Mouse (Mus musculus): ENCODE data around the gene Fam186a.
"Not testable (repeated sequence)": the region's sequence is repeated elsewhere in the genome, so short reads cannot be mapped to it uniquely, and the experiment has no call there.

The Fam186a gene

GRCm38 (mm10) chr15:99934501-99934900 is 32.4 kb downstream of the Fam186a start:
- DNase-seq (ENCODE audit: low spot score in 2 of 2): no peak

GRCm38 (mm10) chr15:99931231-99931630 is 35.6 kb downstream of the Fam186a start:
- DNase-seq (ENCODE audit: low spot score in 2 of 2): no peak

GRCm38 (mm10) chr15:99919601-99920158 is 47.2 kb downstream of the Fam186a start:
- no peak for DNase-seq (ENCODE audit: low spot score in 2 of 2)

- no peak for DNase-seq (ENCODE audit: low spot score in 2 of 2)
Measured at GRCm38 (mm10) chr15:99917264-99917663, 49.6 kb downstream of the Fam186a start.

- no peak for DNase-seq (ENCODE audit: low spot score in 2 of 2)
Measured at GRCm38 (mm10) chr15:99914613-99915012, 52.2 kb downstream of the Fam186a start.

- DNase-seq (ENCODE audit: low spot score in 2 of 2): no peak
Measured at GRCm38 (mm10) chr15:99911785-99912184, 55.1 kb downstream of the Fam186a start.

- peak in 1 of 2 experiments; percentile 4 for DNase-seq (ENCODE audit: low spot score in 2 of 2)
Measured at GRCm38 (mm10) chr15:99909339-99909996, 57.4 kb downstream of the Fam186a start.

- DNase-seq (ENCODE audit: low spot score in 2 of 2): no peak
Measured at GRCm38 (mm10) chr15:99907514-99907913, 59.3 kb downstream of the Fam186a start.

GRCm38 (mm10) chr15:99907041-99907440 is 59.8 kb downstream of the Fam186a start:
- no peak for DNase-seq (ENCODE audit: low spot score in 2 of 2)

GRCm38 (mm10) chr15:99904841-99905240 is 62.0 kb downstream of the Fam186a start:
- no peak for DNase-seq (ENCODE audit: low spot score in 2 of 2)

- peak; percentile 14 to 36 for DNase-seq (ENCODE audit: low spot score in 2 of 2)
Measured at GRCm38 (mm10) chr15:99904333-99904732, 62.5 kb downstream of the Fam186a start.

- DNase-seq (ENCODE audit: low spot score in 2 of 2): no peak
Measured at GRCm38 (mm10) chr15:99903227-99903626, 63.6 kb downstream of the Fam186a start.

- DNase-seq (ENCODE audit: low spot score in 2 of 2): no peak
Measured at GRCm38 (mm10) chr15:99902786-99903185, 64.1 kb downstream of the Fam186a start.

- DNase-seq (ENCODE audit: low spot score in 2 of 2): no peak
Measured at GRCm38 (mm10) chr15:99896621-99897020, 70.2 kb downstream of the Fam186a start.

GRCm38 (mm10) chr15:99891355-99891754 is 75.5 kb downstream of the Fam186a start:
- no peak for DNase-seq (ENCODE audit: low spot score in 2 of 2)

- no peak for DNase-seq (ENCODE audit: low spot score in 2 of 2)
Measured at GRCm38 (mm10) chr15:99890412-99891236, 76.2 kb downstream of the Fam186a start.

GRCm38 (mm10) chr15:99889275-99889874 is 77.5 kb downstream of the Fam186a start:
- DNase-seq (ENCODE audit: low spot score in 2 of 2): no peak

- not testable (repeated sequence) for DNase-seq (ENCODE audit: low spot score in 2 of 2)
Measured at GRCm38 (mm10) chr15:99887130-99887529, 79.7 kb downstream of the Fam186a start.

GRCm38 (mm10) chr15:99884038-99884437 is 82.8 kb downstream of the Fam186a start:
- no peak for DNase-seq (ENCODE audit: low spot score in 2 of 2)

- no peak for DNase-seq (ENCODE audit: low spot score in 2 of 2)
Measured at GRCm38 (mm10) chr15:99878541-99878940, 88.3 kb downstream of the Fam186a start.

- DNase-seq (ENCODE audit: low spot score in 2 of 2): peak; percentile 37 to 53
Measured at GRCm38 (mm10) chr15:99875334-99875869, 91.5 kb downstream of the Fam186a start, which contains the start of gene Lima1. Lima1 (minus strand) TSS chr15:99875456.
